Mouse (Mus musculus): ENCODE measurements around the gene Snx11. TPM values are rescaled to one million over a fixed set of nuclear protein-coding genes. Genes with fewer than 3 reads are reported as not detected.

Snx11 gene
- 46.7 TPM in 2 replicates for polyA plus RNA-seq (2015; fragmentation: Nextera tagmentation; extraction: Ambion mirVana)

DNA sequence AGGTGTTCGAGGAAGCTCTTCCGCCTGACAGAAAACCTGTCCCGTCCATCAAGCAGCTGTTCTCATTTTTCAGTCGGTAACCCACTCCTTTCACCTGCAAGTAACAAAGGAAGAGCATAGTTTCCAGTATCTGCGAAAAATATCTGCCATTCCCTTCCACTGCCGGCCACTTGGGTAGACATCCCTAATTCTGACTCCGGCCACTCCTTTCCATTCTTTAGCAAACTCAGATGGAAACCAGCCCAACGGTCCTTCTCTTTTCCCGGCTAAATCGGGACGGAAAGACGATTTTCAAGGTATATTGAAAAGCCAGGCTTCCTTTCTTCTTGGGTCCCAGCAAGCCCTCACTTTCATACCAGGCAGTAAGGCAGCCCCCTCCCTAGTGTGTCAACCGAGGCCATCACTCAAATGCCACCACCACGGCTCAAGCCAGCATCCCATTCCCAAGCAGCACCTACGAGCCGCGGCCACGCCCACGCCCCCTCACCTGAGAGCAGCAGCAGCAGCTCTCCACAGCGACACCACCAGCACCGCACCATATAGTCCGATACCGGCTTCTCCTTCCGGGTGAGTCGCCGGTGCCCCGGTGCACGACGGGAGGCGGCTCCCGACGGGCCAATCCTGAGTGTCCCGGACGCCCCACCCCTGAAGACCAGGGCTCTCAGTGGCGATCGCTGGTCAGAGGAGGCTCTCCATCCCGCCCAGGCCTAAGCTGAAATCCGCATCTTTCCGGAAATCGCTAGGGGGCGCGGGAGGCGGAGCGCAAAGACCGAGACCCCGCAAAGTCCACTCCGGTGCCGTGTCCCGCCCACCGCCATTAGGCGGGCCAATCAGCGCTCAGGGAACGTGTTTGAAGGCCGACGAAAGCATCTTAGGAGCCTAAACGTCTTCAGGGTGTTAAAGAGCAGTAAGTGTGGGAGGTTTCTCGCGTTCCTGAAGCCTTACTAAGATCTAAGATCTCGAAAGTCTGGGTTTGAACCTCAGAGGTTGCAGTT, at the start of gene Snx11:
Gene Snx11 (minus strand): TSS at position 592 of the 995 bp plus-strand sequence.
- Histone ChIP-seq H3K27me3 (ENCODE audit: control insufficient read depth, insufficient read depth, low read depth, low read length) (no peaks in the 10 kb centered on the region), H3K9ac (ENCODE audit: low read depth, low read length) (peak within 1 kb of the TSS; percentile 79), H3K4me1 (ENCODE audit: control insufficient read depth, insufficient read depth, low read length) (peaks cover 22% of the 10 kb centered on the region), H3K4me2 (ENCODE audit: low read length) (peak within 1 kb of the TSS; percentile 92), H3K4me3 (ENCODE audit: low read depth, low read length) (peak within 1 kb of the TSS; percentile 70), H3K27ac (ENCODE audit: low read length) (peak within 1 kb of the TSS; percentile 75), H3K9me3 (replicated peaks; ENCODE audit: control insufficient read depth, low read length, poor library complexity, severe bottlenecking) (no peaks in the 10 kb centered on the region), H3K36me3 (ENCODE audit: control insufficient read depth, insufficient read depth, low read length) (no peaks in the 10 kb centered on the region)
- ATAC-seq: peak; percentile 99
- WGBS: 2% methylated on average over 59 of the region's 59 CpGs

DNA sequence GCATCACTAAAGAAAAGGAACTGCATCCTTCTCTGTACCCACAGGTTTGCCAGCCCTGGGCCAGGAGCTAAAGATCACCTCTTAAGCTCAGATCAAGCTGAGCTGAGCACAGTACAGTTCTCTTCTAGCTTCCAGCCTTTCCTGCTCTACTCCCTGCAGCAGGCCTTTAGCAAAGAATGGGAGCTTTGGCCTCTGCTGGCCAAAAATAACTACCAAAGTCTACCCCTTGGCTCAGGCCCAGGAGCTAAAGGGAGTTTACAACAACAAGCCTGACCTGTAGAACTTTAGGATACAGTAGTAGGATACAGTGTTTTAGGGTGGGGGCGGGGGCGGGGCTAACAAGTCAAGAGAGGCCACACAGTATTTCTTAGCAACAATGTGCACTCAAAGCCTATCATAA, 49.1 kb upstream of the Snx11 start:
- Histone ChIP-seq H3K4me2 (ENCODE audit: low read length) (peak overlapping the region; percentile 34; the same call in 1 of the 2 replicates), H3K27me3 (ENCODE audit: control insufficient read depth, insufficient read depth, low read depth, low read length) (no peaks in the 10 kb centered on the region), H3K9ac (ENCODE audit: low read depth, low read length) (peak overlapping the region; percentile 1; the same call in 1 of the 2 replicates), H3K9me3 (replicated peaks; ENCODE audit: control insufficient read depth, low read length, poor library complexity, severe bottlenecking) (no peaks in the 10 kb centered on the region), H3K36me3 (ENCODE audit: control insufficient read depth, insufficient read depth, low read length) (peaks cover 6% of the 10 kb centered on the region), H3K4me1 (ENCODE audit: control insufficient read depth, insufficient read depth, low read length) (peaks cover 65% of the 10 kb centered on the region), H3K4me3 (ENCODE audit: low read depth, low read length) (no peak overlapping the region), H3K27ac (ENCODE audit: low read length) (no peak overlapping the region)
- WGBS: 75% methylated on average over 2 of the region's 2 CpGs
- no peak for ATAC-seq

DNA sequence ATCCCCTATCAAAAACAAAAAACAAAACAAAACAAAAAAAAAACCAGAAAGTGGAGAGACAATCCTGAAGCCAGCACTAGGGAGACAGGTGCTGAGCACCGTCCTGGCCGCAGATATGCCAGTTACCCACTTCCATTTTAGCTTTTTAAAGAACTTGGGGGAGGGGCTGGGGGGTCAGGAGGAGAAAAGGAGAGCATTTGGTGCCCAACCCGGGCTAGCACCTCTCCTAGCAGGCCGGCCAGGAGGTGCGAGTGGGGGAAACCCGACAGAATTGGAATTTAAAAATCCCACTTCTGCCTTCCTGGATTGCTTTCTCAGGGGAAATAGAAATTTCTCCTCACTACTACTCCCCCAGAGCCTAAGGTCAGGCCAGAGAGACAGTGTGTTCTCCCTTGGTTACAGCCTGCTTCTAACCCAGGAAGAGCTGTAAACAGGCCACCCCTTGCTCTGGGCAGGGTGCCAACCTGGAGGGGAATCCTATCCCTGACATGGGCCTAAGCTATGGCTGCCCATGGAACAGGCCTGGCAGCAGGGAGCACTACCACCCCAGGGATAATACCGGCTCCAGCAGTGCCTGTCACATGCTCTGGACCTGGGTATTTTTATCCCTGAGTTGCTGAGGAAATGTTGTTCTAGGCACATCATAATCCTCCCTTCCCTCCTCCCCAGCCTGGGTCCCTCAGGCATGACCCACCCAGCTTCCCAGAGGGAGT, 47.6 kb upstream of the Snx11 start:
- H3K4me2 ChIP-seq (ENCODE audit: low read length): peak overlapping the region; percentile 96
- no peaks in the 10 kb centered on the region for H3K9me3 ChIP-seq (replicated peaks; ENCODE audit: control insufficient read depth, low read length, poor library complexity, severe bottlenecking)
- peaks cover 20% of the 10 kb centered on the region for H3K36me3 ChIP-seq (ENCODE audit: control insufficient read depth, insufficient read depth, low read length)
- H3K27me3 ChIP-seq (ENCODE audit: control insufficient read depth, insufficient read depth, low read depth, low read length): no peaks in the 10 kb centered on the region
- WGBS: 37% methylated on average over 7 of the region's 7 CpGs
- H3K4me1 ChIP-seq (ENCODE audit: control insufficient read depth, insufficient read depth, low read length): peaks cover 60% of the 10 kb centered on the region
- peak overlapping the region; percentile 89 for H3K27ac ChIP-seq (ENCODE audit: low read length)
- no peak for ATAC-seq
- H3K4me3 ChIP-seq (ENCODE audit: low read depth, low read length): no peak overlapping the region; the same call in 1 of the 2 replicates
- H3K9ac ChIP-seq (ENCODE audit: low read depth, low read length): peak overlapping the region; percentile 17; the same call in 1 of the 2 replicates

DNA sequence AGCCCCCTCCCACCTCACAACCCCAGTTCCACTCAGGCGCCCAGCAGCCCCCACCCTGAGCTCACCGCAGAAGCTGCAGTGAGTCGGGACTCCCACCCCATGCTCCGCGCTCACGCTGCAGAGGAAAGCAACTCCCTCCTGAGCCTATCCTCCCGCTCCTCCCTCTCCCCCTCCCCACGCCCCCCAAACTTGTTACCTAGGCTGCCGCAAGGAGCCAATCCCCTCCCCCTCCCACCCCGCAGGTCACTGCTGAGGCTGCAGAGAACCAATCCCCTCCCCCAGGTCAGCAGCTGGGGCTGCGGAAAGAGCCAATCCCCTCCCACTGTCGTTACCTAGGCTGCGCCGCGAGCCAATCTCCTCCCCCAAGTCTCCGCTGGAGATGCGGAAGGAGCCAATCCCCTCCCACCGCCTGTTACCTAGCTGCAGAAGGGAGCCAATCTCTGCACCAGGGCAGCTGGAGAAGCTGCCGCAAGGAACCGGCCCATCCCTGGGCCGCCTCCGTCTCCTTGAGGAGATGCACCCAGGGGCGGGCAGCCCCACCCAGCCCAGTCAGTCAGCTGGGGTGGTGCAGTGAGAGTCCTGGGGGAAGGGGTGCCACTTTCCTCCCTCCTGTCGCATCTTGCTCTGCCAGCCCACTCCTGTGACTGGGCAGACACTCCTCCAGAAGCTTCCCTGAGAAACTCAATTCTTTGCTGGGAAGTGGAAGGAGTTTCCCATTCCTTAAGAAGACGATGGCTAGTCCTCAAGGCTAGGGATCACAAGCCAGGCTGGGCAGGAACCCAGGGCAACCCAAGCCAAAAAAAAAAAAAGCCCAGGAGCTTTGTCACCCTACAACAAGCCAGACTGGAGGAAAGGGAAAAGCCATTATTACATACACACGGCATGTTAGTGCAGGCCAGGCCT, 46.8 kb upstream of the Snx11 start:
- H3K9me3 ChIP-seq (replicated peaks; ENCODE audit: control insufficient read depth, low read length, poor library complexity, severe bottlenecking): no peaks in the 10 kb centered on the region
- H3K4me3 ChIP-seq (ENCODE audit: low read depth, low read length): peak overlapping the region; percentile 54
- under 1% methylated on average over 23 of the region's 26 CpGs for WGBS
- H3K4me1 ChIP-seq (ENCODE audit: control insufficient read depth, insufficient read depth, low read length): peaks cover 60% of the 10 kb centered on the region
- peaks cover 27% of the 10 kb centered on the region for H3K36me3 ChIP-seq (ENCODE audit: control insufficient read depth, insufficient read depth, low read length)
- peak; percentile 89 for ATAC-seq
- peak overlapping the region; percentile 96 for H3K4me2 ChIP-seq (ENCODE audit: low read length)
- no peaks in the 10 kb centered on the region for H3K27me3 ChIP-seq (ENCODE audit: control insufficient read depth, insufficient read depth, low read depth, low read length)
- H3K27ac ChIP-seq (ENCODE audit: low read length): peak overlapping the region; percentile 89
- H3K9ac ChIP-seq (ENCODE audit: low read depth, low read length): peak overlapping the region; percentile 74

DNA sequence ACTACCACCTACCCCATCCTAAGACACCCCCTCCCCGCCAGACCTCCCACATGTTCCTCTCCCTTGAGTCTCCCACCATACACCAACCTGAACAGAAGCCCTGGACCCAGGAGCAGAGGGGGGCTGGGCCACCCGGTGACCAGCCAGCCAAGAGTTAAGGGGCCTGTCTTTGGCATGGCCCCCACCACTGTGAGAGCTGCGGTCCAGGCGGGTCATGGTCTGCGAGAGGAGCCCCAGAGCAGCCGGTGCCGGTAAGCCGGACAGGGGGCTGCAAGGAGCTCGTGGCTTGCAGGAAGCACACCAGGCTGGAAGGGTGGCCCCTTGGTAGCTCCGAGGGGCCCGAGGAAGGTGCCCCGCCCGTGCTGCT, 46.1 kb upstream of the Snx11 start:
- Histone ChIP-seq H3K27ac (ENCODE audit: low read length) (peak overlapping the region; percentile 89), H3K4me1 (ENCODE audit: control insufficient read depth, insufficient read depth, low read length) (peaks cover 55% of the 10 kb centered on the region), H3K4me3 (ENCODE audit: low read depth, low read length) (peak overlapping the region; percentile 54), H3K9me3 (replicated peaks; ENCODE audit: control insufficient read depth, low read length, poor library complexity, severe bottlenecking) (no peaks in the 10 kb centered on the region), H3K27me3 (ENCODE audit: control insufficient read depth, insufficient read depth, low read depth, low read length) (no peaks in the 10 kb centered on the region), H3K36me3 (ENCODE audit: control insufficient read depth, insufficient read depth, low read length) (peaks cover 33% of the 10 kb centered on the region), H3K4me2 (ENCODE audit: low read length) (peak overlapping the region; percentile 96), H3K9ac (ENCODE audit: low read depth, low read length) (peak overlapping the region; percentile 74)
- ATAC-seq: peak; percentile 22; the same call in 1 of the 2 replicates
- WGBS: 4% methylated on average over 13 of the region's 13 CpGs

DNA sequence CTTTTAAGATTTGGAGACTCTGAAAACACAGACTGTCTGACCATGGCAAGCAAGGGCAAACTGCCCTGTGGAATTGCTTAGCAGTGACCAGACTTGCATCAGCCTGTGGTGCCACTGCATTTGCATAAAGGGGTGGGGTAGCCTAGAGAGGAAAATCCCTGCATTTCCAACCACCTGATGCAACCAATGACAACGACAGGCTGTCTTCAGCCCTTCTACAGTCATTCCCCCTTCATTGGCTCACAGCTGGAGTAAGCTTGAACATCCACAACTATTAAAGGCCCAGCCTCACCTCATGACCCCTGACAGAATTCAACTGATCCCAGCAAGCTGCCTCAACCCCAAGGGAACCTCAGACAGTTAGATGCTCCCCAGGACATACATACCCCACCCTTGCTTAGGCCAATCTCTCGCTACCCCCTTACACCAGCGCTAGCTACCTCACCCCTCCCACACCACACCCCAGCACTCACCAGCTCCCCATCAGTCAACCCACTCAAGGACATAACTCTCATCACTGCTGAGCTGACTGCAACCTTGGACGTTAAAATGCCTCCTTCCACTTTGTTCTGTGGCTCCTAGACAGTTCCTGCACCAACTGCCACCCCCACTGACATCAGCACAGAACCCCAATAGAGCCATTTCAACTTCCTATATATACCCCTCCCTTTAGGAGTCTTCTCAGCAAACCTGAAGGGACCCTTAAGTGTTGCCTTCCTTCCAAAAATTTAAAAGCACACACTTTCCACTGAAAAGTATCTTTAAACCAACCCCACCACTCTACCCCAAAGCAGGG, 45.5 kb upstream of the Snx11 start:
- H3K4me3 ChIP-seq (ENCODE audit: low read depth, low read length): peak overlapping the region; percentile 54
- H3K27ac ChIP-seq (ENCODE audit: low read length): no peak overlapping the region; the same call in 1 of the 2 replicates
- WGBS: 29% methylated on average over 4 of the region's 4 CpGs
- ATAC-seq: no peak
- no peaks in the 10 kb centered on the region for H3K27me3 ChIP-seq (ENCODE audit: control insufficient read depth, insufficient read depth, low read depth, low read length)
- H3K4me1 ChIP-seq (ENCODE audit: control insufficient read depth, insufficient read depth, low read length): peaks cover 50% of the 10 kb centered on the region
- peaks cover 39% of the 10 kb centered on the region for H3K36me3 ChIP-seq (ENCODE audit: control insufficient read depth, insufficient read depth, low read length)
- H3K4me2 ChIP-seq (ENCODE audit: low read length): peak overlapping the region; percentile 96
- peak overlapping the region; percentile 74 for H3K9ac ChIP-seq (ENCODE audit: low read depth, low read length)
- no peaks in the 10 kb centered on the region for H3K9me3 ChIP-seq (replicated peaks; ENCODE audit: control insufficient read depth, low read length, poor library complexity, severe bottlenecking)

DNA sequence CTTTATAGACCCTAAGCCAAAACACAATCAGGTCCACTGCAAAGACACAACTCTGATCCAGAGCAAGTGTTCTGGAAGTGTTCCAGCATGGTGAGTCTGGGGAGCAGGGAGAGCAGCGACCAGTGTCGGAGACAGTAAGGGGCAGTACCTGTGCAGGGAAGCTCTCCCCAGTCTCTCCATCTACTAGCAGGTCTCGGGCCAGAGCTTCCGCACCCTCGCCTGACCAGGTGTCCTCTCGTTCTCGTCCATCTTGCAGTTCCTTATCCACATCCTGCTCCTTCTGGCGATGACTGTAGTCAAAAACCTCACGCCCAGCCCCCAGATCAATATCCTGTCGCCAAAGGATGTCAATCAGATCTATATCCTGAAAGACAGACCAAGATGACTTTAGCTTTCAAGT, 44.6 kb upstream of the Snx11 start:
- Histone ChIP-seq H3K9me3 (replicated peaks; ENCODE audit: control insufficient read depth, low read length, poor library complexity, severe bottlenecking) (no peaks in the 10 kb centered on the region), H3K27ac (ENCODE audit: low read length) (no peak overlapping the region), H3K4me1 (ENCODE audit: control insufficient read depth, insufficient read depth, low read length) (peaks cover 41% of the 10 kb centered on the region), H3K4me3 (ENCODE audit: low read depth, low read length) (no peak overlapping the region), H3K4me2 (ENCODE audit: low read length) (no peak overlapping the region), H3K36me3 (ENCODE audit: control insufficient read depth, insufficient read depth, low read length) (peaks cover 39% of the 10 kb centered on the region), H3K27me3 (ENCODE audit: control insufficient read depth, insufficient read depth, low read depth, low read length) (no peaks in the 10 kb centered on the region), H3K9ac (ENCODE audit: low read depth, low read length) (no peak overlapping the region)
- WGBS: 94% methylated on average over 10 of the region's 10 CpGs
- no peak for ATAC-seq

All from midbrain, embryonic 16.5 days (tissue).